21 mouse cellular contexts compared by ENCODE assay signal in genomic region chr14:22608599-22608998, GRCm38 (mm10).
DNase-seq lines count a peak whose midpoint lies in the region; ATAC-seq and TF ChIP-seq lines count a peak whose summit lies in the region.
"Had no signal": no experiment of that assay in that cellular context is flagged by ENCODE, and none has a peak within 500 bp of the region (broad histone marks: within the 10 kb centered on the region; RNA-seq: fewer than 3 reads in every experiment).

No protein-coding gene starts in this region.

- no peaks in the 10 kb centered on the region for H3K27me3 ChIP-seq in midbrain, embryonic 10.5 days (ENCODE audit: low read depth, poor library complexity, severe bottlenecking)
- H3K27me3 ChIP-seq in midbrain, embryonic 14.5 days (ENCODE audit: control insufficient read depth, insufficient read depth, low read length) = no peaks in the 10 kb centered on the region
- H3K27me3 ChIP-seq: heart, embryonic 13.5 days; hindbrain, embryonic 15.5 days; intestine, embryonic 15.5 days; liver, embryonic 12.5 days; megakaryocyte, embryonic 14.5 days had no signal

- TF ChIP-seq CTCF in gastrocnemius, adult 2 months (IDR thresholded peaks at IDR 0.05) = no peak

- 34% methylated on average over 5 of the region's 5 CpGs for WGBS in midbrain, embryonic 10.5 days
- WGBS in midbrain, embryonic 14.5 days = 20% methylated on average over 5 of the region's 5 CpGs

- no peaks in the 10 kb centered on the region for H3K36me3 ChIP-seq in midbrain, embryonic 10.5 days
- no peaks in the 10 kb centered on the region for H3K36me3 ChIP-seq in midbrain, embryonic 14.5 days (ENCODE audit: control insufficient read depth, insufficient read depth, low read length)
- H3K36me3 ChIP-seq: G1E; heart, embryonic 13.5 days; hindbrain, embryonic 15.5 days; intestine, embryonic 15.5 days; liver, embryonic 12.5 days had no signal

- H3K27ac ChIP-seq in gastrocnemius, adult 2 months = peak overlapping the region; percentile 80
- H3K27ac ChIP-seq in midbrain, embryonic 10.5 days (replicated peaks) = 0 out of 2 replicates have a peak overlapping the region, but pooled peaks have one; percentile 13
- H3K27ac ChIP-seq in midbrain, embryonic 14.5 days (replicated peaks; ENCODE audit: low read depth, low read length) = no peak overlapping the region
- H3K27ac ChIP-seq: heart, embryonic 13.5 days; hindbrain, embryonic 15.5 days; intestine, embryonic 15.5 days; liver, embryonic 12.5 days had no signal

- intact Hi-C loops in gastrocnemius, adult 2 months (cut with DNase I) = no loop called here
- intact Hi-C loops in gastrocnemius, postnatal 14 days (cut with DNase I; ENCODE audit: low total_unique reads) = no loop called here

- no peak overlapping the region for H3K4me2 ChIP-seq in midbrain, embryonic 14.5 days (ENCODE audit: low read length)
- H3K4me2 ChIP-seq: heart, embryonic 13.5 days; hindbrain, embryonic 15.5 days; intestine, embryonic 15.5 days; liver, embryonic 12.5 days had no signal

- peaks cover 7% of the 10 kb centered on the region for H3K4me1 ChIP-seq in midbrain, embryonic 10.5 days
- H3K4me1 ChIP-seq in midbrain, embryonic 14.5 days (ENCODE audit: control insufficient read depth, insufficient read depth, low read length) = no peaks in the 10 kb centered on the region
- H3K4me1 ChIP-seq: hindbrain, embryonic 15.5 days; liver, embryonic 12.5 days; megakaryocyte, embryonic 14.5 days had no signal

- no peak overlapping the region for H3K9ac ChIP-seq in midbrain, embryonic 14.5 days (replicated peaks; ENCODE audit: low read length)
- H3K9ac ChIP-seq: heart, embryonic 13.5 days; hindbrain, embryonic 15.5 days; intestine, embryonic 15.5 days; liver, embryonic 12.5 days had no signal

- ATAC-seq in midbrain, embryonic 14.5 days (ENCODE audit: low FRiP score, low TSS enrichment) = no peak
- ATAC-seq: activated CD4-positive, CD25-positive, alpha-beta regulatory T cell, adult 4 months; forebrain, embryonic 16.5 days; intestine, embryonic 15.5 days; liver, embryonic 12.5 days had no signal

- no peaks in the 10 kb centered on the region for H3K9me3 ChIP-seq in midbrain, embryonic 10.5 days (replicated peaks)
- no peaks in the 10 kb centered on the region for H3K9me3 ChIP-seq in midbrain, embryonic 14.5 days (ENCODE audit: control insufficient read depth, low read length)
- H3K9me3 ChIP-seq: heart, embryonic 13.5 days; hindbrain, embryonic 15.5 days; intestine, embryonic 15.5 days; liver, embryonic 12.5 days had no signal

- no peak overlapping the region for H3K4me3 ChIP-seq in gastrocnemius, adult 2 months
- no peak overlapping the region for H3K4me3 ChIP-seq in midbrain, embryonic 10.5 days
- H3K4me3 ChIP-seq in midbrain, embryonic 14.5 days (replicated peaks; ENCODE audit: low read depth, low read length) = no peak overlapping the region
- H3K4me3 ChIP-seq: heart, embryonic 13.5 days; hindbrain, embryonic 15.5 days; intestine, embryonic 15.5 days; liver, embryonic 12.5 days; megakaryocyte, embryonic 14.5 days had no signal

- no peak for DNase-seq in gastrocnemius, adult 2 months
- DNase-seq in gastrocnemius, postnatal 14 days = no peak
- peak; percentile 39 for DNase-seq in midbrain, embryonic 10.5 days (ENCODE audit: low spot score)
- no peak for DNase-seq in midbrain, embryonic 14.5 days
- DNase-seq in retina, postnatal 1 day = peak; percentile 83
- DNase-seq in ovary, postnatal 36 days (ENCODE audit: low spot score) = no peak
- no peak for DNase-seq in urinary bladder, postnatal 14 days (ENCODE audit: low spot score)
- DNase-seq: adrenal gland, postnatal 14 days; cerebellum, adult 9-11 months; left cerebral cortex, postnatal 4 days; lung, adult 2 months; right cerebral cortex, postnatal 25 days; thymus, postnatal 14 days had no signal

Comparison
In these comparisons a context has a peak if more than half of its experiments do, and no peak if none do; other contexts are left out.
1. DNase-seq: peak in midbrain, embryonic 10.5 days (single experiment) and retina, postnatal 1 day (single experiment); none in gastrocnemius, adult 2 months (single experiment), gastrocnemius, postnatal 14 days (single experiment), midbrain, embryonic 14.5 days (single experiment), ovary, postnatal 36 days (single experiment) and urinary bladder, postnatal 14 days (single experiment).